Mouse (Mus musculus) heart, postnatal 25 days (tissue): ENCODE data around the gene Capza1. TPM values are rescaled to one million over a fixed set of nuclear protein-coding genes. Genes with fewer than 3 reads are reported as not detected.

Experiments
- DNase-seq: peaks from one replicate; pipeline ENCODE4 v3.0.0; 2022; ENCODE audit warnings: low spot score
- intact Hi-C: fragments of 180-260 bp; cut with DNase I; formaldehyde crosslinking; loops from one replicate; pipeline ENCODE4 v1.15.1; 2025
- total RNA-seq, 2 experiments: library from RNA; stranded (reverse); gene quantifications; 2 replicates each; pipeline ENCODE4 v1.2.3; 2021

The Capza1 gene
- total RNA-seq, 2 experiments from 2014 or later = 35.4 to 47.2 TPM

DNA sequence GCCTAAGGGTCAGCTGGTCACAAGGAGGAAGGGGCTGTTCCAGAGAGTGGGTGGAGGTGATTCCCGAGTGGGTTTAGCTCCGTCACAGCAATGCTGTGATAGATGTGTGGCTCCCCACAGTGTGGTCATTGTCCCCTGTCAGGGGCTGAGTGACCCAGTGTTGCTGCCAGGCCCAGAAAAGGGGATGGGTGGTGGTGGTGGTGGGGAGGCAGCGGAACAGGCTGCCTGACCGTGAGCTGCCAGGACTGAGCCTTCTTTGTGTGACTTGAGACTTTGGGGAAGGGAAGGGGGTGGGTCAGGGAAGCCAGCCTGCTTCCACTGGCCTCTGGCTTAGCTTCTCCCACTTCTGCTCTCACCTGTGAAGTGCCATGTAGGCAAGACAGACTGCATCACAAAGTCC lies 73.3 kb downstream of the Capza1 start:
- intact Hi-C loops = no loop called here
- no peak for DNase-seq

GRCm38 (mm10) chr3:104790401-104790937 lies 73.8 kb downstream of the Capza1 start:
- intact Hi-C loops = no loop called here
- DNase-seq = no peak

GRCm38 (mm10) chr3:104789822-104790221 lies 74.5 kb downstream of the Capza1 start:
- DNase-seq = no peak

GRCm38 (mm10) chr3:104789312-104789605 lies 75.0 kb downstream of the Capza1 start:
- intact Hi-C loops = loop anchor here (2.0 to 5.0 kb wide), 3 partner anchors 30 to 268 kb away; partner anchors contain the start of genes Capza1, Mov10 and St7l
- DNase-seq = no peak

More at GRCm38 (mm10) chr3:104789822-104790221, 74.5 kb downstream of the Capza1 start:
- intact Hi-C loops = loop anchor here (2.0 to 5.0 kb wide), 3 partner anchors 29 to 267 kb away; partner anchors contain the start of genes Capza1, Mov10 and St7l

DNA sequence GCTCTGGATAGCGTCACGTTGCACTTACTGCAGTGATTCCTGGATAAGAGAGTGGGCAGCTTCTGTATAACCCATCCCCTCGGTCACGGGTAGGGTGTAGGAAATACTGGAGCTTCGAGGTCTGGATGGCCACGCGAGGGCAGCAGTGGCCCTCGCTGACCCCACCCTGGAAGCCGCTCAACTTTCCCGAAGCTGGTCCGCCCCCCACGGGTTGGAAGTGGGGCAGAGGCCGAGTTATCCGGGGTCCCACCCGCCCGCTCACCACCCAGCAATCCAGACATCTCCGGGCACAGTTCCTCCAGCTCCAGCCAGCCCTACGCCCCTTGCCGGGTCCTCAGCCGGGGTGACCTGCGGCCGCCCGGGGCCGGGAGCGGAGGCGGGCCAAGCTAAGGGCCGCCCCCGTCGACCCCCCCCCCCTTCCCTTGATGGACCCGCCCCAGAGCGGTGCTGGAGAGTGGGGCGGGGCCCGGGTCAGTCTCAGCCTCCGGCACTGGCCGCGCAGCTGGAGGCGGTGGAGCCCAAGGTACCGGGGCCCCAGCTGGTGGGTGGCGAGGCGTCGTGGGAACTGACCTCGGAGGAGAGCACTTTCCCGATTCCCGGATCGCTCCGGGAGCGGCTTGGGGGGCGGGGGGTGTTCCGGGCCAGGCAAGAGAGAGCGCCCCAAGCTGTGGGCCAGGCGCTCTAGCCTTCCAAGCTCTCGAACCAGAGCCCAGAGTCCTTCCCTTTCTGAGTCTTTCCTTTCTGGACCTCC lies 75.6 kb downstream of the Capza1 start:
- peak; percentile 78 for DNase-seq
- intact Hi-C loops = loop anchor here (2.0 to 5.0 kb wide), 3 partner anchors 30 to 269 kb away; partner anchors contain the start of genes Capza1, Mov10 and St7l

DNA sequence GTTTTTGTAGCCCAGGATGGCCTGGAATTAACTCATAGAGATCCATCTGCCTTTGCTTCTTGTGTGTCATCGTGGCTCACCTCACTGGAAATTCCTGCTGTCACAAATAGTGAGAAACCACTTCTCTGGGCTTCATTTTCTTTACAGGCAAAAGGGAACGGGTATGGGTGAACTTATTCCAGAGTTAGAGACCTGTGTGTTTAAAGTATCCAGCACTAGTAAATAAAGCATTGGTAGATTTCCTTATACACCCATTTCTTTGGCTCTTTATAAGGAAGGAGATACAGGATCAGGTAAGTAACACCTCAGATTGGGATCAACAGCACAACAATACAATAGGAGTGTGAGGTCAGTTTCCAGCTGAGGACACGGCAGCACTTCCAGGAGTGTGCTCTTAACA lies 76.2 kb downstream of the Capza1 start, which contains the start of gene Rhoc:
TSS of gene Rhoc (plus strand) at position 301 of the 400 bp plus-strand sequence.
- intact Hi-C loops = loop anchor here (2.0 to 5.0 kb wide), 3 partner anchors 31 to 269 kb away; partner anchors contain the start of genes Capza1, Mov10 and St7l
- DNase-seq = no peak

GRCm38 (mm10) chr3:104785284-104785683 lies 79.0 kb downstream of the Capza1 start:
- intact Hi-C loops = loop anchor here (5.0 kb wide), 1 partner anchor 272 kb away; no protein-coding TSS in a partner anchor
- no peak for DNase-seq

DNA sequence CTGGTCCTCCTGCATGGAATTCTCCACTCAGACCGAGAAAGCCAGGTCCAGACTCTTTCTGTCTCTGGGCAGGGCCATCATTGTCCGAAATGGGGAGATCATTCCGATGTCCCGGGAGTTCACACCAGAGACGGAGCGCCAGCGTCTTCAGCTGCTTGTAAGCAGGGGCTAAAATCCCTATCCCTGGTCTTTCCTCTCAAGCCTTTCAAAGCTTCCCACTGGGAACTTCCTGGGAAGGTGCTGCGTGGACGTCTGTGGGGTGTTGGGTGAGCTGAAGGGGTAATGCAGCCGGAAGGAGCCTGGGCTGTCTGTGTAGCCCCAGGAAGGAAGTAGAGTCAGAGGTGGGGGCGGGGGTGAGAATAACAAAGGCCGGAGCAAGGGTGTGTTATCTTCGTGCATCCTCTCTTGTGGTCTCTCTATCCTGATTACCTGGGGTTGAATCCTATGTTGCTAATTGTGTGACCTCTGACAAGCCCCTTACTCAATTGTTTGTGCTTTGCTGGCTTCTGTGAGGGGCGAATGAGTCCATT lies 80.3 kb downstream of the Capza1 start:
- intact Hi-C loops = no loop called here
- no peak for DNase-seq

DNA sequence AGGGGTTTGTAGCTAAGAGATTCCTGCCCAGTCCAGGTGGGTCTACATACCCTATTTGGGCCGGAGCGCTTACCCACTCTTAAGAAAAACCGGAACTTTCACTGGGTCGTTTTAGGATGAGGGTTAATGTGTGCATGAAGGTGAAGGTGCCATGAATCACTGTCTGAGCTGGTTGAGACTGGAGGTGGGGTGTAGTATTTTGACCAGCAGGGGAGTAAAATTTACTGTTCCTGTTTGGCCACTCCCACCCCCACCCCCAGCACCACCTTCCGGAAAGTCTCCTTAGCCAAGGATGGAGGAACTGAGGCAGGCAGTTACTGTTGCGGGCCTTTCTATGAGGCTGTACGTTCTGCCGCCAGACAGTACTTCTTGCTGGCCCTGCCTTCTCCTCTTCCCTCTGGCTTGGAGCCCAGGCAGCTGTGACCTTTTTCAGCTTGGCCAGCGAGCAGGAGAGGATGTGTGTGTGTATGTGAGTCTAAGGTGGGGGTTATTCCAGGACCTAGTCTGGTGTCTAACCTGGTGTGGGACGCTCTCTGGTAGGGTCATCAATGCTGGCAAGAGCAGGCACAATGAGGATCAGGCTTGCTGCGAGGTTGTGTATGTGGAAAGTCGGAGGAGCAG lies 82.1 kb downstream of the Capza1 start:
- peak; percentile 65 for DNase-seq
- intact Hi-C loops = no loop called here

- DNase-seq = no peak
- intact Hi-C loops = no loop called here
These were observed 82.8 kb downstream of the Capza1 start, which contains the start of gene Fam19a3 for GRCm38 (mm10) chr3:104781471-104781903. Gene Fam19a3, minus strand, starts transcription at chr3:104781840.

- peak; percentile 72 for DNase-seq
- intact Hi-C loops = no loop called here
These were observed 83.5 kb downstream of the Capza1 start, which contains the start of gene Ppm1j for GRCm38 (mm10) chr3:104780561-104781420. Gene Ppm1j, plus strand, starts transcription at chr3:104781056.

GRCm38 (mm10) chr3:104779949-104780348 lies 84.4 kb downstream of the Capza1 start:
- intact Hi-C loops = no loop called here

DNA sequence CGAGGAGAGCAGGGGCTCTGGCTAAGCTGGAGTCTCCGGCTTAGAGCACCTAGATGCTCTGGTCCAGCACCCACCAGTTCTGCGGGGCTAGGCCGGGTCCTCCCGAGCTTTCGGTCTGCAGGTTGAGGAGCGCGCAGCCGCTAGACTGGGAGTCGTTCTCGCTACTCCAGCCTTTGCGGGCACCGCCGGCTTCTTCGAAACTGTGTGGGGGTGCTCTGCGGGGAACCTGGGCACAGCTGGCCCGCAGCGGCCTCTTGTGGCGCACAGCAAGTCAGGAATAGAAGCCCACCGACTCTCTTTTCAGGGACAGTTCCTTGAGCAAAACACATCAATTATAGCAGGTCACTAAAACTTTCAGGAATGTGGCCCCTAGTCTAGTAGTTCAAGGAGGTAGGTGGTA lies 87.0 kb downstream of the Capza1 start:
- intact Hi-C loops = loop anchor here (2.0 kb wide), 1 partner anchor 63 kb away; no protein-coding TSS in a partner anchor
- no peak for DNase-seq

More at GRCm38 (mm10) chr3:104779949-104780348, 84.4 kb downstream of the Capza1 start:
- DNase-seq = no peak

- DNase-seq = no peak
- intact Hi-C loops = loop anchor here (5.0 kb wide), 2 partner anchors 194 to 289 kb away; no protein-coding TSS in a partner anchor
These were observed 91.0 kb downstream of the Capza1 start for GRCm38 (mm10) chr3:104773301-104773700.

Other genes starting within 250 kb of the Capza1 start
- gene Slc16a1, start 225.8 kb downstream of the Capza1 start, total RNA-seq = 100 to 1,000 TPM; 166 to 175 TPM
- 10 to 100 TPM; 22.4 to 26.6 TPM for gene Ppm1j, start 83.4 kb downstream of the Capza1 start, total RNA-seq
- 1 to 10 TPM; 2.5 to 3.0 TPM for gene Fam19a3, start 82.7 kb downstream of the Capza1 start, total RNA-seq
- gene Rhoc, start 76.1 kb downstream of the Capza1 start, total RNA-seq = 100 to 1,000 TPM in 1 of 2 experiments, 10 to 100 TPM in 1; 96.9 to 108 TPM
- 1 to 10 TPM; 6.2 to 6.3 TPM for gene Mov10, start 45.9 kb downstream of the Capza1 start, total RNA-seq
- gene St7l, start 500 bp downstream of the Capza1 start, total RNA-seq = 10 to 100 TPM; 19.8 to 22.6 TPM
- 1 to 10 TPM; 1.0 to 1.9 TPM for gene Wnt2b, start 97.4 kb upstream of the Capza1 start, total RNA-seq
- gene Cttnbp2nl, start 188.6 kb upstream of the Capza1 start, total RNA-seq = 10 to 100 TPM; 18.9 to 20.1 TPM
- not detected for gene 4930564D02Rik, start 202.3 kb upstream of the Capza1 start, total RNA-seq